Mouse (Mus musculus): ENCODE results near the gene Sh3bp5l. TPM values are rescaled to one million over a fixed set of nuclear protein-coding genes. Genes with fewer than 3 reads are reported as not detected.

The Sh3bp5l gene
- 50.6 and 51.0 TPM in 2 replicates for polyA plus RNA-seq (2016; fragmentation: Nextera tagmentation; extraction: Ambion mirVana)

DNA sequence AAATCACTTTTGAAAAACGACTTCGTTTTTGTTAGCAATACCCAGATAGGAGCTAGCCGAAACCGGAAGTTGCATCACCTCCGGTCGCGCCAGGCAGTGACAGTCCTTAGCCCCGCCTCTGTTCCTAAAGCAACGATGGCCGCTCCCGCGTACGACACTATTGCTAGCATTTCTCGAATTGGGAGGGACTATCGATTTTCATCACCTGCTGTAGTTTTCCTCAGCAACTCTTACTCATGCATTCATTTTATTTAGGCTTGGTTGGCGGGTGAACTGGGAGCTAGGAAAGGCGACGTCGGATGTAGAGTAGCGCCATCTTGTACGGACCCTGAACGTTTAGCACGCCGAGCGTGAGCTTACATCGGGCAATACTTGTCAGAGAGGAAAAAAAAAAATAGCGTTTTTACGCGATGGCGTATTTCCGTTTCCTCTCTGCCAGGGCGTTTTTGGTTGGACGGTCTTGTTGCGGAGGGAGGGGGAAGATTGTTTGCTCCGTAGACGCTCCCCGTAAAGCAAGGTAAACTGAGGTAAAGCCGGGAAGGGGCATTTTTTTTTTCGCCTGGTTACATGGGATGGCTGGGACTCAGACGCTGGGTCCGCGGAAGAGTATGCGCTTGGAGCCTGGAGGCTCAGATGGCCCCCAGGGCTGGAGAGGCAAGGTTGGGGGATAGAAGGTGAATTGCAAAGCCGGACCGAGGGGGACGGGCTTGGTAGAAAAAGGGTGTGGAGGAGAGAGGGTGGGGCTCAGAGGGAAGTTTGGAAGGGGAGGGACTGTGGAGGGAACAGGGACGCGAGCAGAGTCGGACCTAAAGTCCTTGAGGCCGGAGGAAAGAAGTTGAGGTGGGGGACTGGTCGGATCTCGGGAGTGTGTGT is at the start of gene Sh3bp5l, which contains the start of gene Zfp672:
TSS of gene Sh3bp5l (plus strand) at position 449 of the 873 bp plus-strand sequence.
TSS of gene Zfp672 (minus strand) at position 64 of the 873 bp plus-strand sequence.
- H3K4me2 ChIP-seq (replicated peaks) = peak within 1 kb of the TSS; percentile 98
- ATAC-seq (ENCODE audit: low FRiP score, low read depth) = peak; percentile 93

DNA sequence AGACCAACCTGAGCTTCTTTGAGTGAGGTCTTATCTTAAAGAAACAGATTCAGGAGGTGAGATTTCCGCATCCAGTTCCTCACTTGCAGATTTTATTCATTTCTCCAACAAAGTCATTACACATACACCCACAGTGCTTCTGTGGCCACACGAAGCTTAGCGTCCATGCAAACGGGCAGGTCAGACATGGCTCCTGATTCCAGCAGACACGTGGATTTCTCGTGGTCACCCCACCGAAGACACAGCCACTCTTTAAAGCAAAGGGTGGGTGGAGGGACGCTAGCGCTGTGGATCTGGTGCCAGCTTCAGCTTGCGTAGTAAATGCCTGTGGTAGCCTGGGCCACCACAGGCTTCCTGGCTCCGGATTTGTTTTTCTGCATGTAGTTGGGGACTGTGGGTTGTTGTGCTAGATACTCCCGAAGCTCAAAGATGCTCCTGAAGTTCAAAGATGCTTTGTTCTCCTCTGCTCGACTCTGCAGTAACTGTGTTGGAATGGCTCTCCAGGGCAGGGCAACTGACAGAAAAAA is 48.5 kb upstream of the Sh3bp5l start:
- no peak for ATAC-seq (ENCODE audit: low FRiP score, low read depth)
- no peak overlapping the region for H3K4me2 ChIP-seq (replicated peaks)
- H3K36me3 ChIP-seq = no peaks in the 10 kb centered on the region
- H3K27ac ChIP-seq (replicated peaks) = no peak overlapping the region
- no peak overlapping the region for H3K4me3 ChIP-seq
- no peaks in the 10 kb centered on the region for H3K9me3 ChIP-seq
- no peak overlapping the region for H3K9ac ChIP-seq (replicated peaks)
- 88% methylated on average over 13 of the region's 13 CpGs for WGBS
- H3K27me3 ChIP-seq = no peaks in the 10 kb centered on the region
- no peaks in the 10 kb centered on the region for H3K4me1 ChIP-seq

More for the DNA sequence above, at the start of gene Sh3bp5l, which contains the start of gene Zfp672:
- Histone ChIP-seq H3K9ac (replicated peaks) (peak within 1 kb of the TSS; percentile 87), H3K4me3 (peak within 1 kb of the TSS; percentile 89), H3K27ac (replicated peaks) (peak within 1 kb of the TSS; percentile 67), H3K4me1 (peaks cover 33% of the 10 kb centered on the region), H3K27me3 (no peaks in the 10 kb centered on the region), H3K9me3 (no peaks in the 10 kb centered on the region), H3K36me3 (peaks cover 42% of the 10 kb centered on the region)
- under 1% methylated on average over 52 of the region's 52 CpGs for WGBS

DNA sequence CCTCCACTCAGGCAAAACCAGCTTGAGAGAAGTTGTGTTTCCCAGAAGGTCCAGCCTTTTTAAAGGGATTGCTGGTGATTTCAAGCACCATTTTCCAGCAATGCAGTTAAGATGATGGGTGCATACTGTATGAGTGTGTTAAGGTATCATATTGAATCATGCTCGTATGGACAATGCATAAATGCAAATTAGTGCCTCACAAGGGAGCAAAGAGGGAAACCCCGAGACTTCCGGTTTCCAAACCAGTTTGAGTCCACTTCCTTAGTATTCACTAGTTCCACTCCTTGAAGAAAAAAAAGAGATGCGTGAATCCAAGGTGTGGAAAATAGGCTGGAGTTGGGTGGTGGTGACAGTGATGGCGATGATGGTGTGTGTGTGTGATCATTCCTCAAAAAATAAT is 48.0 kb upstream of the Sh3bp5l start:
- Histone ChIP-seq H3K27ac (replicated peaks) (no peak overlapping the region), H3K9ac (replicated peaks) (no peak overlapping the region), H3K4me2 (replicated peaks) (no peak overlapping the region), H3K36me3 (no peaks in the 10 kb centered on the region), H3K9me3 (no peaks in the 10 kb centered on the region), H3K4me1 (no peaks in the 10 kb centered on the region), H3K27me3 (no peaks in the 10 kb centered on the region), H3K4me3 (no peak overlapping the region)
- 85% methylated on average over 5 of the region's 5 CpGs for WGBS
- no peak for ATAC-seq (ENCODE audit: low FRiP score, low read depth)

DNA sequence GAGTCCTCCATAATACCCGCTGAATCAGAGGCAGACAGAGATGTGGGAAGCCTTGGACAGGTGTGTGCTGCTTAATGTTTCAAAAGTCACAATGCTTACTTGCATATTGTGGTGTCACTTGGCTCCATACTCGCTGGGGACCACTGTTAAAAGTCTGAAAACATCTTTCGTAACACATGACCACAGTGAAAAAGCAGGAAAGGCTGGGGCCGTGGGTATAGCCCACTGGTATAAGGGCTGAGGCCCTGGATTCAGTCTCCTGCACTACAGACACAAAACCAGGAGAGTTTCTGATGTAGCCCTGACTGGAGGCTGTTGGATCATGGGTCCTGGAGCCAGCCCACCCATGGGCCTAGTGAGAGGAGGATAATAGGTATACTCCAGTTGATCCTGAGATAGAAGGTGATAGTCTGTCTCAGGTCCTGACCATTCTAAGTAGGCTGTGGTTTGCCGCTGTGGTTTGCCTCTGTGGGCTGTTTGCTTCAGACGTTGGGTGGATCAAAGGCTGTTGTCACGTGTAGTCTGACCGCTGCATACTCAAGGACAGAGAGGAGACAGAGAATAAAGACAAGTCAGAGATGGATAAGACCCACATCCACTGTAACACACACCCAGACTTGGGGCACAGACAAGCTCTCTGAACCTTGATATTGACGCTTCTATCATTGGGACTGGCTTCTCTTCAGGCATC is 40.4 kb upstream of the Sh3bp5l start:
- H3K36me3 ChIP-seq = no peaks in the 10 kb centered on the region
- no peaks in the 10 kb centered on the region for H3K4me1 ChIP-seq
- no peak overlapping the region for H3K4me3 ChIP-seq
- H3K9me3 ChIP-seq = no peaks in the 10 kb centered on the region
- no peak for ATAC-seq (ENCODE audit: low FRiP score, low read depth)
- WGBS = 80% methylated on average over 9 of the region's 9 CpGs
- H3K27me3 ChIP-seq = no peaks in the 10 kb centered on the region
- H3K9ac ChIP-seq (replicated peaks) = no peak overlapping the region
- no peak overlapping the region for H3K27ac ChIP-seq (replicated peaks)
- H3K4me2 ChIP-seq (replicated peaks) = no peak overlapping the region

DNA sequence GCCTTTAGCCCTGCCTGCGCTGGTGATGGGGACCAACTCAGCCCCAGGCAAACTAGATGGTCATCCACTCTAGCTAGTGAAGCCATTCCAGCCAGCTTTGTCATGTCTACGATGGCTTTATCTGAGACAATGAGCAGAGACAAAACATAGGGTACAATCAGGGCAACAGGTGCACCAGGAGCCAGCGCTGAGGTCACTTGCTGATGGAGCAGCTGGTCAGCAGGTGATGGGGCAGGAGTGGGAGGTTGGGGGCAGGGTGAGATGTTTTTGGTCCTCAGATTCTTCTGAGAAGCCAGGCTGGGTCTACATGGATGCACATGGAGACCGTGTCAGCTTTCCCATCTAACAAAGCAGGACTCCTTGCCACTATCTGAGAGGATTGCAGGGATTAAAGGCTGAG is 39.7 kb upstream of the Sh3bp5l start:
- 83% methylated on average over 4 of the region's 4 CpGs for WGBS
- no peak overlapping the region for H3K4me2 ChIP-seq (replicated peaks)
- no peak overlapping the region for H3K9ac ChIP-seq (replicated peaks)
- no peaks in the 10 kb centered on the region for H3K9me3 ChIP-seq
- H3K4me3 ChIP-seq = no peak overlapping the region
- no peaks in the 10 kb centered on the region for H3K27me3 ChIP-seq
- no peaks in the 10 kb centered on the region for H3K4me1 ChIP-seq
- ATAC-seq (ENCODE audit: low FRiP score, low read depth) = no peak
- H3K36me3 ChIP-seq = no peaks in the 10 kb centered on the region
- H3K27ac ChIP-seq (replicated peaks) = no peak overlapping the region

DNA sequence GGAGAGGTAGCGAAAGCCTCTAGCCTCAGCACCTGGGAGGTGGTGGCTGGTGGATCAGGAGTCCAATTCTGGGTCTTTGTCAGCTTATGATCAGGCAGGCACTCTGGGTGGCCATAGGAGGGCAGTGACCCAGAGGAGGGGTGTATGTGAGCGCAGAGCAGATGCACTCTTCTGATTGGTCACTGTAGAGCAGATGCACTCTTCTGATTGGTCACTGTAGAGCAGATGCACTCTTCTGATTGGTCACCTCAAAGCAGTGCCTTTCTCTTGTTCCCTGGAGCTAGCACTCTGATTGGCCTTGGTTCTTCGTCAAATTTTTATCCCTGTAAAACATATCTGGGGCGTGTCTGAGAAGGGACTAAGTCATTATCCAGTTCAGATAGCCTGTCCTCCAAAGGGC is 37.7 kb upstream of the Sh3bp5l start:
- Histone ChIP-seq H3K9ac (replicated peaks) (no peak overlapping the region), H3K36me3 (no peaks in the 10 kb centered on the region), H3K4me1 (no peaks in the 10 kb centered on the region), H3K27ac (replicated peaks) (no peak overlapping the region), H3K27me3 (no peaks in the 10 kb centered on the region), H3K4me2 (replicated peaks) (no peak overlapping the region), H3K4me3 (no peak overlapping the region), H3K9me3 (no peaks in the 10 kb centered on the region)
- ATAC-seq (ENCODE audit: low FRiP score, low read depth) = no peak
- WGBS = 59% methylated on average over 4 of the region's 4 CpGs

DNA sequence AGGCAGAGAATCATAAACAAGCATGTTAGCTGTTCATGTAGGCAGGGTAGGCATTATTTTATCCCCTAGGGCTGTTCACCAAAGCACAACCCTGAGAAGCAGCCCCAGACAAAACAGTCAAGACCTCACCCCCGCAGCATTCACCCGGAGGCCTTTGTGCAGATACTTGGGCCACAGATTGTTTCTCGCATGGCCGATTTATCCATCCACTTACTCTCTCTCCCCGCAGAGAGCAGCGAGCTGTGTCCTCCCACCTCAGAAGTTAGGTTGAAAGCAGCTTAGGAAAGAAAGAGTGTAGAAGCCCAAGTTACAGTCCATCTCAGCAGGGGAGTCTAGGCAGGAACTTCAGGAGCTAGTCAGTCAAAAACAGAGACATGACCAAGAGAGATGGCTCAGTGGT is 33.1 kb upstream of the Sh3bp5l start:
- H3K27me3 ChIP-seq = no peaks in the 10 kb centered on the region
- WGBS = 38% methylated on average over 6 of the region's 6 CpGs
- no peaks in the 10 kb centered on the region for H3K36me3 ChIP-seq
- no peaks in the 10 kb centered on the region for H3K9me3 ChIP-seq
- no peak overlapping the region for H3K4me2 ChIP-seq (replicated peaks)
- no peaks in the 10 kb centered on the region for H3K4me1 ChIP-seq
- no peak for ATAC-seq (ENCODE audit: low FRiP score, low read depth)
- H3K9ac ChIP-seq (replicated peaks) = no peak overlapping the region
- H3K27ac ChIP-seq (replicated peaks) = no peak overlapping the region
- H3K4me3 ChIP-seq = no peak overlapping the region

DNA sequence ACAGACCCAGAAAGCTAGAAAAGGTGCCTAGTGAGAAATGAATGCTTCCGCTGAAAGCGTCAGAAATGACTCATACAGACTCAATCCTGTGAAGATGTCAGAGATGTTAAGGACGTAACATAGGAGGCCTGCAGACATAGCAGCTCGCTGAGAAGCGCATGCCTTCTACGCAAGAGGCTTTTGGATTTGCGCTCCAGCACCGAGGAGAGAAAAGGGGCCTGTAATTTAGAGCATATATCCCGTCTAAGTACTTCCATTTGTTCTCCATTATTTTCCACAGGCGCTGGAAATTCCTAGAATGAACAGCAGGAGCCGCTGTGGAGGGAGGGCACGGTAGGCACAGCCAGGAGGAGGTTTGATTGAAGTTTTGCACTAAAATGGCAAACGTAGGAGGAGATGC is 29.5 kb upstream of the Sh3bp5l start:
- no peaks in the 10 kb centered on the region for H3K36me3 ChIP-seq
- H3K4me2 ChIP-seq (replicated peaks) = peak overlapping the region; percentile 45
- H3K27ac ChIP-seq (replicated peaks) = no peak overlapping the region; the same call in 1 of the 2 replicates
- H3K4me1 ChIP-seq = peaks cover 5% of the 10 kb centered on the region
- no peak for ATAC-seq (ENCODE audit: low FRiP score, low read depth)
- 14% methylated on average over 13 of the region's 13 CpGs for WGBS
- peak overlapping the region; percentile 62 for H3K4me3 ChIP-seq
- H3K9me3 ChIP-seq = no peaks in the 10 kb centered on the region
- H3K9ac ChIP-seq (replicated peaks) = no peak overlapping the region; the same call in 1 of the 2 replicates
- H3K27me3 ChIP-seq = no peaks in the 10 kb centered on the region

DNA sequence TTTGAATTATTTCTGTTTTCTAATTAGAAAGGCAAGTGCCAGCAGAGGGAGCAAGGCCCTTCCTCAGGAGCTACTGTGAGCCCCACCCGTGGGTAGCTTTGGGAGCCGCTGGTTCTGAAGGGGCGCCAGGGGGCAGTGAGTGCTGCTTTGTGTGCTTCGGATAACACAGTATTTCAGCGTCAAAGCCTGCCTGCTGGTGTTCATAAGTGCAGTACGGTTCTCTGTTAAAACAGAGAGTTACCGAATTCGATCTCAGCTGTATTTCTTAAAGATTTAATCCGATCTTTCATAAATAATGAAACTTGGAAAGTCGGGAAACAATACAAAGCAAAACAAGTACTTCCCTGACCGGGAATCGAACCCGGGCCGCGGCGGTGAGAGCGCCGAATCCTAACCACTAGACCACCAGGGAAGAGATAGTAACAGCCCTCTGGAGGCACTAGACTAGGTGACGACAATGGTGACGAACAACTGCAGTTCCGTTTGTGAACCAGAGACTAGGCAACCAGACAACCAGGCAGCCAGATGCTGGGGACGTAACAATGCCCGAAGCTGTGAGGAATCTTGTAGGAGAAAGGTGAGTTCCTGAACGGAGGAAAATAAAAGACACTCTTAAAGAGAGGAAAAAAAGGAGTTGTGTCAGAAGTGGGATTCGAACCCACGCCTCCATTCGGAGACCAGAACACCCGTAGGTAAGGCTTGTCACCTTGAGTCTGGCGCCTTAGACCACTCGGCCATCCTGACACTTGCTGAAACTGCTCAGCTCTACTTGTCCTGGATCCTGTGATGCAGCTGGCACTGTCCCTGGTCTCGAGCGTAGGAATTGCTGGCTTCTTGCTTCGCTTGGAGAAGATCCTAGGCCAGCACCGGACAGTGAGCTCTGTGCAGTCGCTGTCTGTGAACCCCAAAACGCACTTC is 28.4 kb upstream of the Sh3bp5l start:
- H3K9me3 ChIP-seq = no peaks in the 10 kb centered on the region
- H3K27ac ChIP-seq (replicated peaks) = peak overlapping the region; percentile 90
- peak overlapping the region; percentile 62 for H3K9ac ChIP-seq (replicated peaks)
- H3K4me2 ChIP-seq (replicated peaks) = peak overlapping the region; percentile 55
- WGBS = under 1% methylated on average over 36 of the region's 36 CpGs
- peak overlapping the region; percentile 62 for H3K4me3 ChIP-seq
- no peaks in the 10 kb centered on the region for H3K27me3 ChIP-seq
- peak; percentile 88 for ATAC-seq (ENCODE audit: low FRiP score, low read depth)
- no peaks in the 10 kb centered on the region for H3K36me3 ChIP-seq
- H3K4me1 ChIP-seq = peaks cover 9% of the 10 kb centered on the region

DNA sequence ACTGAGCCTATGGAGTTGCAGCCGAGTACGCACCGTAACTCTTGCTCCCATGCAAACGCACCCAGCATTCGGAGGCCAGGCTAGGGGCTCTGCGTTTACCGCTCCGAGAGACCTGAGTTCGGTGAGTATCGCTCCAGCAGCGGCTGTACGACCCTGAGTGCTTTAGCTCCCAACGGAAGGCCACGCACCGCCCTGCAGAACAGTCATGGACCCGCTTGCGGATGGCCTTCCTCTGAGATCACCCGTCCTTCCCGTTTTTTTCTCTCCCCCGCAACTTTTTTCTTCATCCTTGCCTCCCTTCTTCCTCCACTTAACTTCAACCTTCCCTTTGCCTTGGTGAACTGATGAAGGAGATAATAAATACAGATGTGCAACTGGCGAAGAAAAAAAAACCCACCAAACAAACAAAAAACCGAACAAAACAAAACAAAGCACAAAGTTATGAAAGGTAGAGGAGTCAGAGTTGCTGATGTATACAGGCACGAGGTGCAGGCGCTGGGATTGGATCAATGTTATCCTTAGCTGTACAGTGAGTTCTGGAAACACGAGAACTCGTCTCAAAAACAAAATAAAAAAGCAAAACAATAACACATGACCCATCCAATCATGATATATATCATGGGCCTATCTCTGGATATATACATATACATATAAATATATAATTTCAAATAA is 27.6 kb upstream of the Sh3bp5l start:
- Histone ChIP-seq H3K4me2 (replicated peaks) (peak overlapping the region; percentile 55), H3K27ac (replicated peaks) (peak overlapping the region; percentile 90), H3K9ac (replicated peaks) (peak overlapping the region; percentile 62), H3K9me3 (no peaks in the 10 kb centered on the region), H3K27me3 (peaks cover 3% of the 10 kb centered on the region; the same call in 1 of the 2 replicates), H3K36me3 (no peaks in the 10 kb centered on the region), H3K4me3 (peak overlapping the region; percentile 62), H3K4me1 (peaks cover 18% of the 10 kb centered on the region)
- peak; percentile 51 for ATAC-seq (ENCODE audit: low FRiP score, low read depth)
- WGBS = under 1% methylated on average over 26 of the region's 26 CpGs

DNA sequence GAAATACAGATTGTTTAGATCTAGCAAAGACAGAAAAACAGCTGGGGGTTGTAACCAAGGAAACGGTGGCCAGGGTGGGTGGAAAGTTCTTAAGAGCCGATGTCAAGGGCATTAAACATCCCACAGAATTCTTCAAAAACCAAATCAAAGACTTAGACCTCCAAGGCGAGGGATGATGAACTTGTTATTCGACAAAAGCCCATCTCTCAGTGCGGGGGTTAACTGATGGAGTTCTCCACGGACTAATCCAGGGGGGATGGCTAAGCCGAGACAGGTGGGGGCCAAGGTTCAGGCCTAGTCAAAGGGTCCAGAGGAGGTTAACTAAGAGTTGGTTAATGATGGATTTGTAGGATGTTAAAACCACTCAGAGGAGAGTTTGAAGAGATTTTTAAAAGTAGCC is 26.9 kb upstream of the Sh3bp5l start:
- H3K4me3 ChIP-seq = 0 out of 2 replicates have a peak overlapping the region, but pooled peaks have one; percentile 20
- H3K9me3 ChIP-seq = no peaks in the 10 kb centered on the region
- H3K27me3 ChIP-seq = peaks cover 7% of the 10 kb centered on the region; the same call in 1 of the 2 replicates
- no peak overlapping the region for H3K27ac ChIP-seq (replicated peaks)
- WGBS = 8% methylated on average over 7 of the region's 7 CpGs
- H3K4me2 ChIP-seq (replicated peaks) = peak overlapping the region; percentile 55
- no peaks in the 10 kb centered on the region for H3K36me3 ChIP-seq
- peaks cover 21% of the 10 kb centered on the region for H3K4me1 ChIP-seq
- no peak overlapping the region for H3K9ac ChIP-seq (replicated peaks)
- ATAC-seq (ENCODE audit: low FRiP score, low read depth) = no peak

Measured in midbrain, embryonic 12.5 days (tissue).